Mouse (Mus musculus) forebrain, embryonic 14.5 days (tissue): ENCODE measurements around the gene Irf9. TPM values are rescaled to one million over a fixed set of nuclear protein-coding genes. Genes with fewer than 3 reads are reported as not detected.

Experiments used
- ATAC-seq: fragments of 200-750 bp; cut with Nextera tagmentation; 2 replicates; pipeline ENCODE4 v1.8.0; 2017; ENCODE audit warnings: mild to moderate bottlenecking, moderate library complexity
- DNase-seq: peaks from one replicate; pipeline ENCODE4 v3.0.0-alpha.2; 2015; ENCODE audit warnings: low spot score
- H3K27ac ChIP-seq: fragments of 300-500 bp; sonication (generic); 2 replicates; pipeline ENCODE4 v1.5.1; 2014; ENCODE audit warnings: low read depth, mild to moderate bottlenecking, control low read depth, low read length, moderate library complexity
- H3K27me3 ChIP-seq: fragments of 300-500 bp; sonication (generic); replicated peaks from 2 replicates; pipeline ENCODE4 v1.6.1; 2014; ENCODE audit warnings: low read length, control low read depth, mixed read lengths; ENCODE audit not compliant: control insufficient read depth, insufficient read depth
- H3K36me3 ChIP-seq: fragments of 300-500 bp; sonication (generic); 2 replicates; pipeline ENCODE4 v1.6.1; 2014; ENCODE audit warnings: low read length, control low read depth; ENCODE audit not compliant: control insufficient read depth, insufficient read depth
- H3K4me1 ChIP-seq: fragments of 300-500 bp; sonication (generic); 2 replicates; pipeline ENCODE4 v1.6.1; 2014; ENCODE audit warnings: antibody characterized with exemption, low read length, control low read depth; ENCODE audit not compliant: control insufficient read depth, insufficient read depth
- H3K4me2 ChIP-seq: fragments of 300-500 bp; sonication (generic); 2 replicates; pipeline ENCODE4 v1.6.1; 2014; ENCODE audit warnings: mild to moderate bottlenecking, control low read depth, low read length
- H3K4me3 ChIP-seq: fragments of 300-500 bp; sonication (generic); 2 replicates; pipeline ENCODE4 v1.5.1; 2014; ENCODE audit warnings: low read depth, low read length, control low read depth
- H3K9ac ChIP-seq: fragments of 300-500 bp; sonication (generic); 2 replicates; pipeline ENCODE4 v1.6.1; 2014; ENCODE audit warnings: mild to moderate bottlenecking, low read length, control low read depth, moderate library complexity
- H3K9me3 ChIP-seq: fragments of 300-500 bp; sonication (generic); replicated peaks from 2 replicates; pipeline ENCODE4 v1.6.1; 2016; ENCODE audit warnings: low read length, control low read depth, mixed read lengths; ENCODE audit not compliant: control insufficient read depth
- WGBS: fragments of 180-500 bp; shearing (Covaris S2); extraction: QIAGEN DNeasy Blood & Tissue Kit; methylation state at CpG from one replicate; pipeline ENCODE4 v1.1.7; 2014; 5-methylcytosine and 5-hydroxymethylcytosine counted together
- polyA plus RNA-seq: library from polyadenylated mRNA; unstranded; fragments of >200 nt; fragmentation: Nextera tagmentation; extraction: Ambion mirVana; gene quantifications from 2 replicates; pipeline ENCODE4 v1.2.1, GENCODE M21; 2014

The Irf9 gene
- polyA plus RNA-seq, 1 experiment from 2014 or later, result 6.3 TPM

GRCm38 (mm10) chr14:55640816-55641215, 37.4 kb downstream of the Irf9 start:
- WGBS, result 96% methylated on average over 14 of the region's 14 CpGs
- ATAC-seq, result no peak
- no peak overlapping the region for H3K9ac ChIP-seq
- no peaks in the 10 kb centered on the region for H3K9me3 ChIP-seq
- H3K27ac ChIP-seq, result no peak overlapping the region
- H3K27me3 ChIP-seq, result no peaks in the 10 kb centered on the region
- H3K4me1 ChIP-seq, result peaks cover 17% of the 10 kb centered on the region
- no peak overlapping the region for H3K4me3 ChIP-seq
- H3K4me2 ChIP-seq, result no peak overlapping the region
- DNase-seq, result no peak
- peaks cover 58% of the 10 kb centered on the region for H3K36me3 ChIP-seq

- H3K36me3 ChIP-seq, result peaks cover 57% of the 10 kb centered on the region
- H3K9me3 ChIP-seq, result no peaks in the 10 kb centered on the region
- no peak overlapping the region for H3K27ac ChIP-seq
- 95% methylated on average over 13 of the region's 13 CpGs for WGBS
- DNase-seq, result no peak
- H3K9ac ChIP-seq, result no peak overlapping the region
- no peaks in the 10 kb centered on the region for H3K27me3 ChIP-seq
- peaks cover 17% of the 10 kb centered on the region for H3K4me1 ChIP-seq
- ATAC-seq, result no peak
- H3K4me2 ChIP-seq, result no peak overlapping the region
- no peak overlapping the region for H3K4me3 ChIP-seq
These were observed 37.9 kb downstream of the Irf9 start for GRCm38 (mm10) chr14:55641291-55641690.

GRCm38 (mm10) chr14:55642679-55643059, 39.3 kb downstream of the Irf9 start:
- H3K4me1 ChIP-seq, result peaks cover 17% of the 10 kb centered on the region
- peak overlapping the region; percentile 95 for H3K27ac ChIP-seq
- DNase-seq (no peak), ATAC-seq (peak; percentile 19; the same call in 1 of the 2 replicates)
- peak overlapping the region; percentile 81 for H3K4me2 ChIP-seq
- peak overlapping the region; percentile 94 for H3K9ac ChIP-seq
- no peaks in the 10 kb centered on the region for H3K9me3 ChIP-seq
- peak overlapping the region; percentile 91 for H3K4me3 ChIP-seq
- no peaks in the 10 kb centered on the region for H3K27me3 ChIP-seq
- H3K36me3 ChIP-seq, result peaks cover 51% of the 10 kb centered on the region
- WGBS, result 20% methylated on average over 8 of the region's 8 CpGs

GRCm38 (mm10) chr14:55643060-55643907, 39.9 kb downstream of the Irf9 start, which contains the start of gene Tm9sf1:
Gene Tm9sf1, minus strand, starts transcription at chr14:55643806.
- Histone ChIP-seq H3K36me3 (peaks cover 45% of the 10 kb centered on the region), H3K4me2 (peak within 1 kb of the TSS; percentile 81)
- under 1% methylated on average over 85 of the region's 89 CpGs for WGBS

GRCm38 (mm10) chr14:55644261-55644888, 41.0 kb downstream of the Irf9 start:
- peak overlapping the region; percentile 94 for H3K9ac ChIP-seq
- H3K4me3 ChIP-seq, result peak overlapping the region; percentile 91
- peaks cover 17% of the 10 kb centered on the region for H3K4me1 ChIP-seq
- no peak overlapping the region for H3K27ac ChIP-seq
- no peaks in the 10 kb centered on the region for H3K27me3 ChIP-seq
- H3K4me2 ChIP-seq, result peak overlapping the region; percentile 81
- DNase-seq (no peak), ATAC-seq (no peak)
- H3K36me3 ChIP-seq, result peaks cover 34% of the 10 kb centered on the region
- H3K9me3 ChIP-seq, result no peaks in the 10 kb centered on the region
- 31% methylated on average over 17 of the region's 17 CpGs for WGBS

More at GRCm38 (mm10) chr14:55643060-55643907, 39.9 kb downstream of the Irf9 start, which contains the start of gene Tm9sf1:
- Histone ChIP-seq H3K9me3 (no peaks in the 10 kb centered on the region), H3K9ac (peak within 1 kb of the TSS; percentile 94), H3K27ac (peak within 1 kb of the TSS; percentile 95), H3K4me1 (peaks cover 17% of the 10 kb centered on the region), H3K4me3 (peak within 1 kb of the TSS; percentile 91), H3K27me3 (no peaks in the 10 kb centered on the region)
- peak; percentile 85 for DNase-seq
- ATAC-seq, result peak; percentile 92

- DNase-seq (no peak), ATAC-seq (no peak)
- no peaks in the 10 kb centered on the region for H3K9me3 ChIP-seq
- H3K9ac ChIP-seq, result no peak within 1 kb of the TSS
- H3K27me3 ChIP-seq, result no peaks in the 10 kb centered on the region
- no peak within 1 kb of the TSS for H3K4me3 ChIP-seq
- no peak within 1 kb of the TSS for H3K4me2 ChIP-seq
- WGBS, result 98% methylated on average over 2 of the region's 2 CpGs
- H3K4me1 ChIP-seq, result peaks cover 1% of the 10 kb centered on the region
- peaks cover 10% of the 10 kb centered on the region; the same call in 1 of the 2 replicates for H3K36me3 ChIP-seq
- no peak within 1 kb of the TSS for H3K27ac ChIP-seq
These were observed 46.5 kb downstream of the Irf9 start, which contains the start of gene Tssk4 for GRCm38 (mm10) chr14:55649884-55650283. Gene Tssk4, plus strand, starts transcription at chr14:55650184.

GRCm38 (mm10) chr14:55651528-55651927, 48.2 kb downstream of the Irf9 start:
- H3K4me3 ChIP-seq, result no peak overlapping the region
- no peak overlapping the region for H3K27ac ChIP-seq
- 90% methylated on average over 7 of the region's 7 CpGs for WGBS
- no peaks in the 10 kb centered on the region for H3K4me1 ChIP-seq
- H3K36me3 ChIP-seq, result peaks cover 5% of the 10 kb centered on the region; the same call in 1 of the 2 replicates
- H3K4me2 ChIP-seq, result no peak overlapping the region
- ATAC-seq, result no peak
- H3K9ac ChIP-seq, result no peak overlapping the region
- H3K27me3 ChIP-seq, result no peaks in the 10 kb centered on the region
- no peaks in the 10 kb centered on the region for H3K9me3 ChIP-seq
- DNase-seq, result no peak

GRCm38 (mm10) chr14:55656935-55657334, 53.6 kb downstream of the Irf9 start:
- no peaks in the 10 kb centered on the region for H3K27me3 ChIP-seq
- 91% methylated on average over 3 of the region's 3 CpGs for WGBS
- H3K27ac ChIP-seq, result no peak overlapping the region
- no peak overlapping the region for H3K4me3 ChIP-seq
- H3K36me3 ChIP-seq, result peaks cover 13% of the 10 kb centered on the region
- ATAC-seq (no peak), DNase-seq (no peak)
- no peak overlapping the region for H3K9ac ChIP-seq
- no peaks in the 10 kb centered on the region for H3K4me1 ChIP-seq
- H3K4me2 ChIP-seq, result no peak overlapping the region
- no peaks in the 10 kb centered on the region for H3K9me3 ChIP-seq
